Mouse (Mus musculus) heart, adult 18-20 months (tissue): Measurements from ENCODE around the gene Ncor1. TPM values are rescaled to one million over a fixed set of nuclear protein-coding genes. Genes with fewer than 3 reads are reported as not detected.
"Not testable (repeated sequence)": the region's sequence is repeated elsewhere in the genome, so short reads cannot be mapped to it uniquely, and the experiment has no call there.

ENCODE experiments used
- DNase-seq, 2 experiments: peaks; one replicate each; pipeline ENCODE4 v3.0.0; 2021 to 2022; ENCODE audit warnings: mixed read lengths in 1 of 2
- total RNA-seq, 2 experiments: library from RNA; stranded (reverse); gene quantifications; 2 replicates each; pipeline ENCODE4 v1.2.3; 2021

The Ncor1 gene
- total RNA-seq, 2 experiments from 2014 or later = 113 to 127 TPM

DNA sequence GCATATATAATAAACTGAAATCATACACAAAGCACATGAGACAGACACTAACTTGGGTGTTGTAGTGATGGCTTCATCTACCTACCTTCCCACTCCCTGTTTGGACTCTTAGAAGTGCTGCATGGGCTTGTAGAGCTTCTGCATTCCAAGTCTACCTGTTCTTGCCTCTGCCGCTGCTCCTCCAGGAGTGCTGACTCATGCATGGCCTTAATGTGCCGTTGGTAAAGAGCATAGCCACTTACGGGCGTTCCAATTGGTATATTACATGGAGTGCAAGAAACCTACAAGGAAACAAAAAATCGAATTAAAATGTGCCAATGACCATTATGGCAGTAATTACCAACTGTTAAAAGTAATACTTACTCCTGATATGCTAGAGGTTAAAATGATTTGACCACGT, 91.5 kb downstream of the Ncor1 start:
- no peak for DNase-seq

DNA sequence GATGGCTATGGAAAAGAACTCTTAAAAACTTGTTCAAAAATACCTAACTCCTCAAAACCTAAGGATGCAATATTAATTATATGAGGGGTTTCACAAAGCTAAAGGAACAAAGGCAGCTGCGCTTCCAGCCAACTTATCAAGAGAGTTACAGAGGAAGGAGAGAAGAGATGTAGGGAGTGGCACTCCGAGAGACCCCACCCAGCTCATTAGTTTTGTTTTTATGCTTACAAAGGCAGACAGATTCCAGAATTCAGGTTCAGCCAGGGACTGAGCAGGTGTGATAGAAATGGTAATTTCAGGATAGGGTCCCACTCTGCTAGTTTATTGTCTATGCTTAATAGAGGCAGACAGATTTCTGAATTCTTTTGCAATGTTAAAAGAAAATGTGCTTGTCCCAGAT, 103.1 kb downstream of the Ncor1 start:
- no peak for DNase-seq

DNA sequence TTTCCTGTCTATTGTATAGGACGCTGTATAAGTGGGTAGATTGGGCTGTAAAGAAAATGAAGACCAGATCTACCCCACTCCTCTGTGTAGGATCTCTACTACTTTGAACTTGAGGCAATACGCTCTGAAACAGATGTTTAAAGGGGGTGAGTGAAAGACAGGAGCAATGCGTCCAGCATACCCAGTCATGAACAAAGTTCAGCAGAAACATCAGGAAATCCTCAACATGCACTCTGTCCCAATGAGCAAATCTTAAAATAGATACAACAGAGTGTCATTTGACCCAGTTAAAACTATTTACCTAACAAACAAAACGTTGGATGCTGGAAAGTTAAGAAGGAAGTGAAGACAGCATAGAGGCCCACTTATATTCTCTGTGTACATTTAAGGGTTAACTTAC, 106.4 kb downstream of the Ncor1 start:
- no peak for DNase-seq

DNA sequence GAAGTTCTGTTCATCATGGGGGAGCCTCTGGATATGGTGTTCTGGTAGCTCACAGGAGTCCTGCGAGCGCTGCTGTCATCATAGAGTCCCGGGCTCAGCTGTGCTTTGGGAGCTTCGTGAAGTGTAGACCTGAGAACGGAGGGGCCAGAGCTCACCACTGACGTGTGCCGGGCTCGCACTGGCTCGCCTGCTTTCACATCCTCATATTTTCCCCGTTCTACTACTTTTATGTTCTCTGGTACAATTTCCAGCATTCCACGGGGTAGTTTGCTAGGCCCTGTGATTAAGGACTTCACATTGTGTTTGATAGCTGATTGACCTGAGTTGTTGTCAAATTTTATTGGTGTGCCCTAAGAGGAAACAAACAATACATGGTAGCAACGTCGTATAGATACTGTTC, 115.3 kb downstream of the Ncor1 start:
- DNase-seq = no peak

DNA sequence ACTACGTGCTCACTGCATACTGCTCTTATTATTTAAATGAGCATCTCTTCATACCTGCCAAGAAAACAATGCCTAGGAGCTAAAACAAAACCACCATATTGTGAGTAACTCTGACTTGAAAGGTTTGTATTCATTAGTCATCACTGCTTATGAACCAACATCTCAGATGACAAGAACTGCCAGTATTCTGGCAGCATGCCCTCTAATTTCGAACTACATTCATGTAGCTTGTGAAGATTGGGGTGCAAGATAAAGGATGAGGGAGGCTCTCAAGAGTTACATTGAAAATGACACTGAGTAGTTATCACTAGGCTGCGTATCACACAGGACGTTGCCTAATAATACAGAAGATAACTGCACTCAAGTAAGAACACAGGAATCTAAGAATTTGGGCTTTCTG, 126.1 kb downstream of the Ncor1 start:
- no peak for DNase-seq

- DNase-seq = no peak
Measured at GRCm38 (mm10) chr11:62331141-62331540, 127.2 kb downstream of the Ncor1 start.

DNA sequence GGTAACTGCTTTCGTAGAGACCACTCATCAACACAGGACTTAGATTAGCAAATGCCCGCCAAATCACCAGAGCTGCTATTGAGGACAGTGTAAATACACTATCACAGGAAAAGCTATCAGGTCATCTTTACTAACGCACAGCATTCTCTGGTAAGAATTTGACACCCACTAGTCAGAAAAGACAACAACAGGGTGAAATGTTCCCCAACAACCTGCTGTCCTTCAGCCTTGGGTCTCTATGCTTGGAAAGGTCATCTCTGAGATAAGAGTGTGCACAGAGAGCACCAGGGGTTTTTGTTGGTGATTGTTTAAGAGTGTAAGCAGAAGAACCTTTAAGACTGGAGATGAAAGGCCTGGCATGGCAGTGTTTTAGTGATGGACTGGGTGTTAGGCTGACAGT, 134.7 kb downstream of the Ncor1 start:
- DNase-seq = no peak

DNA sequence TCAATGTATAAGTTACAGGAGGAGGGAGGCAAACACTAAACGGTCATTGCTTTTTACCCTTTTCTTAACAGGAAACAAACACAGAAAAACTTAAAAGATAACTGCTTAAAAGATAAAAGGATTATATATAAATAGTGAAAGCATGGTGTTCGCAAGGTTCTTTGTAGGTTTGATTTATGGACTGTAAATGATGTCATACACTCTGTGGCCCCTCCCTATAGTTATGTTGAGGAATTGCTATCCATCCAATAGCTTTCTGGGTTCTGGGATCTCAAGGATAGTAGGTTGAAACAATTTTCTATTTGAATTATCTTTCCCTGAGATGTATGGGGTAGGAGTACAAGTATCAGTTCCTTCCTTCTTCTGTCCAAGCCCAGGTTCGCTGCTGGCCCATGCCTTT, 138.2 kb downstream of the Ncor1 start:
- DNase-seq = no peak

GRCm38 (mm10) chr11:62317746-62318145, 140.6 kb downstream of the Ncor1 start:
- DNase-seq = no peak

DNA sequence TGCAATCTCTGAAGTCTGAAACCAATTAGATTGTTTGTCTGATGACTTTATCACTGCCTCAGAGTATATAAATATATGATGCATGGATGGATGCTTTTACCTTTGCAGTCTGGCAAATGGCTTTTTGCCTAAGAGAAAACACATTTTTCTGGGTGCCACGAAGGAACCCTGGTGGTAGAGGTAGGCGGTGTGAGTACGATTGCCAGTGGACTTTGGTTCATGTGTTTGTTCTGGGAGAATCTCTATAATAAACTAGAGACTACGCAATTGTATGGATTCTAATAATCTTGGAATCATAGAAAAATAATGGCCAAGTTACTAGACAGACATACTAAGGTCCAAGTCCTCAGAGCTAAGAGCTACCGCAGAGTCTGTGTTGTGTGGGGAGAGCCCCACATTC, 143.4 kb downstream of the Ncor1 start:
- DNase-seq = no peak

GRCm38 (mm10) chr11:62309296-62309695, 149.0 kb downstream of the Ncor1 start:
- DNase-seq = no peak

DNA sequence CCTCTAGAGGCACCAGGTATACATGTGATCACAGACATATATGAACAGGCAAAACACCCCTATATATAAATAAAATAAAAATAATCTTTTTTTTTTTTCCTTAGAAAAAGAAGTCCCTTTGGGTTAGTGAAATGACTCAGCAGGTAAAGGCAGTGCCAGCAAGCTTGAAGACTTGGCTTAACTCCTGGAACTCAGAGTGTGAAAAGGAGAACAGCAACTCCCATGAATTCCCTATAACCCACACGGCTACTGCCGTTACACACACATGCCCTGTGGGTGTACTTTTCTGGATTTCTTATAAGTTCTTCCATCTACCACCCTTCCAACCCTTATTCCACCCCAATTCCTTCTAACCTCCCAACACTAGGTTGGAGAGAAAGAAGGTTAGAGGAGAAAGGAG, 152.5 kb downstream of the Ncor1 start:
- peak; percentile 23 to 28 for DNase-seq

DNA sequence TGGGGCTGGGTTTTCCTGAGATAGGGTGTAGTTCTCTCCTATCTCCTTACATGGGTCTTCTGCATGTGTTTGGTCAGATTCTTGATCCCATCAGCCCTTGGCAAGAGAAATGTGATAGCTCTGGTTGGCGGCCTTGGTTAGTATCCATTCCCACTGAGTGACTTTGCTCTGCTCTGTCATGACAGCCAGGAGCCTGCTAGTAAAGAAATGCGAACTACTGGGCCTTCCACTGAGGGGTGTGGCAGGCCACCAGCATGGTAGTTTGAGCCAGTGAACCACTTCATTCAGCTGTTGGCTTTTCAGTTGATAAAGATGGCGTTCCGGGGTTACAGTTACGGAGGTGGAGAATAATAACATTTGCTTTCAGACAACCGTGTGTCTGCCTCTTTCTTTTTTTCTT, 159.5 kb downstream of the Ncor1 start:
- DNase-seq = no peak

DNA sequence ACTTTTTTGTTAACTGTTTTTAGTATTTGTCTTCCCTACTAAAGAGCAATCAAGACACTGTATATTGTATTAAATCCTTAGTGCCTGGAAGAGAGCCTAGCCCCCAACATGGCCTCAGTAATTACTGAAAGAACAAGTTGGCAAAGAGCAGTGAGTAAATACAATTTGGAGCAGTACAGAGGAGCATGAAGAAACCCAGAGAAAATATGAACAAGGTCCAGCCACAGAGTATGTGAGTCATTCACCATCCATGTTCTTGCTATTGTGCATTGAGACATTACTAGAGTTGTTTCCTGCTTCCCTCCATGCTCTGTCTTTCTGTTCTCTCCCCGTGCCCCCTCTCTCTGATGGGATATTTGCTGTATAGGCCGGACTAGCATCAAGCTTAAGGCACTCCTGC, 164.2 kb downstream of the Ncor1 start:
- DNase-seq = no peak

- no peak for DNase-seq
Measured at GRCm38 (mm10) chr11:62287700-62288099, 170.6 kb downstream of the Ncor1 start.

DNA sequence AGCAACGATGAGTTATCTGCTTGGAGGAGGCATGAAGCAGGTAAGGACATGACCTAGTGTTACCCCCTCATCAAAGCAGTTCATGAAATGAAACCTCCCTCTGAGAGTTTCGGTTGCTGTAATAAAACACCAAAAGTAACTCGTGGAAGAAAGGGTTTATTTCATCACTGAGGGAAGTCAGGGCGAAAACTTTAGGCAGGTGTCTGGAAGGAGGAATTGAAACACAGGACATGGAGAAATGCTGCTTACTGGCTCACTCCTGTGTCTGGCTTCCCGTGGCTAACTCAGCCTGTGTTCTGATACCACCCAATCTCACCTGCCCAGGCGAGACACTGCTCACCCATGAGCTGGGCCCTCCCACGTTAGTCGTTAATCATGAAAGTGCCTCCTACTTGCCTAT, 173.3 kb downstream of the Ncor1 start:
- no peak for DNase-seq

DNA sequence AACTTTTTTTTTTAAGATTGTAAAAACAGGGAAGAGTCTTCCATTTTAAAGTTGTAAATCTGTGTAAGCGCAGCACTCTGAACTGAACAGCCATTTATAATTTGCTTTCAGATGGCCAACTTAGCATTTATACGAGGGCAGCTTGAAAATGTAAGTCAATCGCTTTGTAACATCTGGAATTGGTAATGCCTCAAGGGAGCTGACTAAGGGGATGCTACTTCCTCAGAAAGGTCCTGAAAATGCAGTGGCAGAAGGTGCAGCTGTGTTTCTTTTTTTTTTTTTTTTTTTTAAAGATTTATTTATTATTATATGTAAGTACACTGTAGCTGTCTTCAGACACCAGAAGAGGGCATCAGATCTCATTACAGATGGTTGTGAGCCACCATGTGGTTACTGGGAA, 174.3 kb downstream of the Ncor1 start:
- not testable (repeated sequence) for DNase-seq

GRCm38 (mm10) chr11:62281601-62281997, 176.7 kb downstream of the Ncor1 start:
- DNase-seq = no peak

- peak; percentile 93 for DNase-seq
Measured at GRCm38 (mm10) chr11:62280675-62281600, 177.4 kb downstream of the Ncor1 start, which contains the start of the genes Zswim7 and Ttc19. Gene Zswim7, minus strand, starts transcription at chr11:62281375. Gene Ttc19, plus strand, starts transcription at chr11:62281473.

DNA sequence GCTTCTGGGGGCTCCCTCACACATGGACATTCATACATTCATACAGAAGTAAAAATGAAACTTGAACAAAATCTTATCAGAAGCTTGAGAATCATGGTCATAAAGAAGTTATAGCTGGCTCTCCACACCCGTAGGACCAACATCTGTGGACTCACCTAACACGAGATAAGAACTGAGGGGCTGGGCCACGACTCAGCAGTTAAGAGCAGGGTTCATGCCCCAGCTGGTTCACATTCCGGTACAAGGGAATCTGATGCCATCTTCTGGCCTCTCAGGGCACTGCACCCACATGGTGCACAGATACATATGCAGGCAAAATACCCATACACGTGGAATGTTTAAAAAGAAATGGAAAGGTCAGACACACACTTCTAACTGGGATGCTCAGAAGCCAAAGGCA, 180.3 kb downstream of the Ncor1 start:
- peak; percentile 35 to 72 for DNase-seq

DNA sequence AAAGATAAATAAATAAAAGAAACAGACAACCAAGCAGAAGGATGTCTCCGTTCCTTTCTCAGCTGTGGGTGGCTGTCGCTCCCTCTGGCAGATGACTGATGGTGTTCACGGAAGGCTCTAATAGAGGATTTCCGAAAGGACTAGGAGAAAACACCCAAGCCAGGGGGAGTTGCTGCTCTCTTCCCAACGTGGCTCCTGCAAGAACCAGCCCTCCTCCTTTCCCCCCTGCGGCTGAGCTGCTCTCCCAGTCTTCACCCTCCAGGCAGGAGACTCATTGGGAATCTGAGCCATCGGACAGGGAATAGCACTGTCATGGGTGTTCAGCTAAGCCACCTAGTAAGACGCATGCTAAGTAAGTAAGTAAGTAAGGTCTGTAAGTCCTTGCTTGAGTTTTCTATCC, 181.3 kb downstream of the Ncor1 start:
- DNase-seq = no peak

- DNase-seq = no peak
Measured at GRCm38 (mm10) chr11:62270851-62271250, 187.5 kb downstream of the Ncor1 start.

GRCm38 (mm10) chr11:62269097-62269496, 189.2 kb downstream of the Ncor1 start:
- DNase-seq = no peak

- no peak for DNase-seq
Measured at GRCm38 (mm10) chr11:62268381-62268780, 190.0 kb downstream of the Ncor1 start.
